Mouse (Mus musculus) lung, embryonic 16.5 days (tissue): ENCODE measurements around the gene Gpc3. TPM values are rescaled to one million over a fixed set of nuclear protein-coding genes. Genes with fewer than 3 reads are reported as not detected.

Experiments used
- ATAC-seq: fragments of 200-750 bp; cut with Nextera tagmentation; 2 replicates; pipeline ENCODE4 v1.8.0; 2017; ENCODE audit warnings: low read depth, mild to moderate bottlenecking, moderate library complexity
- H3K27ac ChIP-seq: fragments of 300-500 bp; sonication (generic); 2 replicates; pipeline ENCODE4 v1.5.1; 2014; ENCODE audit warnings: mild to moderate bottlenecking, control low read depth, low read length
- H3K27me3 ChIP-seq: fragments of 300-500 bp; sonication (generic); 2 replicates; pipeline ENCODE4 v1.6.1; 2014; ENCODE audit warnings: low read depth, low read length, mixed read lengths; ENCODE audit not compliant: control insufficient read depth, insufficient read depth
- H3K36me3 ChIP-seq: fragments of 300-500 bp; sonication (generic); 2 replicates; pipeline ENCODE4 v1.6.1; 2014; ENCODE audit warnings: low read length; ENCODE audit not compliant: control insufficient read depth, insufficient read depth
- H3K4me1 ChIP-seq: fragments of 300-500 bp; sonication (generic); replicated peaks from 2 replicates; pipeline ENCODE4 v1.6.1; 2014; ENCODE audit warnings: low read length, mixed read lengths; ENCODE audit not compliant: control insufficient read depth, insufficient read depth
- H3K4me2 ChIP-seq: fragments of 300-500 bp; sonication (generic); 2 replicates; pipeline ENCODE4 v1.6.1; 2014; ENCODE audit warnings: low read depth, low read length, control low read depth
- H3K4me3 ChIP-seq: fragments of 300-500 bp; sonication (generic); 2 replicates; pipeline ENCODE4 v1.5.1; 2014; ENCODE audit warnings: mild to moderate bottlenecking, low read length, control low read depth
- H3K9ac ChIP-seq: fragments of 300-500 bp; sonication (generic); 2 replicates; pipeline ENCODE4 v1.6.1; 2014; ENCODE audit warnings: low read length, control low read depth
- H3K9me3 ChIP-seq: fragments of 300-500 bp; sonication (generic); 2 replicates; pipeline ENCODE4 v1.6.1; 2016; ENCODE audit warnings: low read length; ENCODE audit not compliant: control insufficient read depth
- WGBS: fragments of 180-500 bp; shearing (Covaris S2); extraction: QIAGEN DNeasy Blood & Tissue Kit; methylation state at CpG from one replicate; pipeline ENCODE4 v1.1.7; 2014; 5-methylcytosine and 5-hydroxymethylcytosine counted together
- polyA plus RNA-seq: library from polyadenylated mRNA; unstranded; fragments of >200 nt; fragmentation: Nextera tagmentation; extraction: Ambion mirVana; gene quantifications from 2 replicates; pipeline ENCODE4 v1.2.1, GENCODE M21; 2015

Gpc3 gene
- polyA plus RNA-seq, 1 experiment from 2014 or later: 477 TPM

DNA sequence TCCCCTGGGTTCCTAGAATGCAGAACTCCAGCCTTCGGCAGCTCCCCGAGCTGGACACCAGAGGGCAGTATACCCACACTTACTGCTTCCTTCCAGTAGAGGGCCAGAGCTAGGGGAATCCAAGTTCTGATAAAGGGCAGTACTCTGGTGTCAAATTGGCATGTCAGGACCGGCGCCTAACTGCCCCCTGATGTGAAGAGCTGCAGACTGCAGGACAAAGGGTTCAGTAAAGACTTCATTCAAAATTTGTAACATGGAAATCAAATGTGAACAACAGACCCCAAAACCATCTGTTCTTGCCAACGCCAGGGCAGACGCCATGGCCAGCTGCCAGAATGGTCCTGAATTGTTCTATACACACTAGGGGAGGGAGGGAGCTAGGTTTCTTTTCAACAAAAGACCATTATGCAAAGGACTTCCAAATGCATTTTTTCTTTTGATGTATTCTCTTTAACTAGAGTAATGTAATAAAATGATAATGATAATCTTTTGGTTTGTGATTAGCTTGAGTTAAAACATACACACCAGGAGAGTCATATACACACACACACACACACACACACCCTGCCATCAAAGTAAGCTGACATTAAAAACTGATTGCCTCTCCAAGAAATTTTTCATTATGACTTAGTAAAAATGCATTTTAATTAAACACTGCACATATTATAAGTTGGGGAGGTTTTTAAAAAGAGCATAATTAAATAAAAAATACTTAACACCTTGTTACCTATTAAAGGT is 160.1 kb downstream of the Gpc3 start:
- ATAC-seq: peak; percentile 62
- H3K9me3 ChIP-seq: no peaks in the 10 kb centered on the region
- H3K27me3 ChIP-seq: no peaks in the 10 kb centered on the region
- H3K4me3 ChIP-seq: no peak overlapping the region; the same call in 1 of the 2 replicates
- peaks cover 7% of the 10 kb centered on the region for H3K4me1 ChIP-seq
- no peak overlapping the region for H3K9ac ChIP-seq
- peak overlapping the region; percentile 44 for H3K4me2 ChIP-seq
- WGBS: 23% methylated on average over 6 of the region's 6 CpGs
- H3K27ac ChIP-seq: no peak overlapping the region
- H3K36me3 ChIP-seq: no peaks in the 10 kb centered on the region

DNA sequence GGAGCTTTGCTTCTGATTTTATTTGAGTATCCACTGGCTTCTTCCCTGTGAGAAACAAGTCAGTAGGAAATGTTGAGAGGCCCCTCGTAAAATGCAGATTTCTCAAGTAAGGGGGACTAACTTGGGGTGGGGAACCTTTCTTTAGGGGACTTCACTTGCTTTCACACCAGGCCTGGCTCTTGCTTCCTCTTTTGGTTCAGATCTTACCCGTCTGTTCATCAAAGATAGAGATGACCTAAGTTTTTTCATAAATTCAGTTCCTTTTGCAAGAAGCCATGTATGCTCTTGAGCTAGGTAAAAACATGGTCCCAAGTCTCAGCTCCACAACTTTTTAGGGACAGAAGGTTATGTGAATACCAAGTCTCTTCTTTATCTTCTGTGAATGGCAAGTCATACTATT is 164.6 kb downstream of the Gpc3 start:
- no peak for ATAC-seq
- WGBS: 52% methylated on average over 2 of the region's 2 CpGs
- no peak overlapping the region for H3K4me2 ChIP-seq

DNA sequence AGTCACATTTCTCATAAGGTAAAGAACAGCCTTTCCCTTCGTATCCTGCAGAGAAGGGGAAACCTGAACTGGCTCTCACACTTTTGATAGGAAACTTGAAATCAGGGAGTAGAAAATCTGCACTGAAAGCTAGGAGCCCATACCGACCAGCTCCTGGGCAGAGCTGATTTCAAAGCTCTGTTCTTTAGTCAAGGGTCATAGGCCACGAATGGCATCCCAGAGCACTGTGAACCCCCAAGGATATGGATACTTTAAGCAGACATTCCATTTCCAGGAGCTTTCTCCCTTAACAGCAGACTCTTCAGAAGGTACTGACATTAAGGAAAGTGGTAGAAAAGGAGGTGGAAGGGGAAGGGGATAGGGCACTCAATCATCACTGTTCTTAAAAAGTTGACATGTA is 165.3 kb downstream of the Gpc3 start:
- H3K4me3 ChIP-seq: no peak overlapping the region
- no peaks in the 10 kb centered on the region for H3K36me3 ChIP-seq
- no peak overlapping the region for H3K9ac ChIP-seq
- 48% methylated on average over 3 of the region's 3 CpGs for WGBS
- no peak for ATAC-seq
- 0 out of 2 replicates have a peak, but pooled peaks cover 2% of the 10 kb centered on the region for H3K4me1 ChIP-seq
- no peak overlapping the region for H3K4me2 ChIP-seq
- H3K27ac ChIP-seq: no peak overlapping the region
- no peaks in the 10 kb centered on the region for H3K9me3 ChIP-seq
- H3K27me3 ChIP-seq: no peaks in the 10 kb centered on the region

More for the DNA sequence above, 164.6 kb downstream of the Gpc3 start:
- Histone ChIP-seq H3K9me3 (no peaks in the 10 kb centered on the region), H3K27ac (no peak overlapping the region), H3K9ac (no peak overlapping the region), H3K27me3 (no peaks in the 10 kb centered on the region), H3K36me3 (no peaks in the 10 kb centered on the region), H3K4me1 (0 out of 2 replicates have a peak, but pooled peaks cover 2% of the 10 kb centered on the region), H3K4me3 (no peak overlapping the region)

DNA sequence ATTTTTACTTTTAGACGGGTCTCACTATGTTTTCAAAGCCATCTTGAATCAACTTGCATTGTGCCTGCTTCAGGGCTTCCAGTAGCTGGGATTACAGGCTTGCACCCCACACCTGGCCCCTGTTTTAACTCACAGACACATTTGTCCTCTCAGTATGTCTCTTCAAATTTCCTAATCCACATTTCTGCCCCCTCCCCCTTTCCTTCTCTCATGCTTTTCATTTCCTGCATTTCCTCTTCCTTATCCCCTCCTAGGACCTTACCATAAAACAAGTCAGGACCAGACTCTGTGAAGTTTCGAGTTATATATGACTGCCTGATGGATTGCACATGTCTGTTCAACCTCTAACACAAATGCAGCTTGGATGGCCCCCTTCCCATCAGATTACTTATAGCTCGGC is 167.2 kb downstream of the Gpc3 start:
- Histone ChIP-seq H3K27me3 (no peaks in the 10 kb centered on the region), H3K27ac (no peak overlapping the region), H3K4me3 (no peak overlapping the region), H3K9ac (no peak overlapping the region), H3K4me1 (0 out of 2 replicates have a peak, but pooled peaks cover 2% of the 10 kb centered on the region), H3K36me3 (no peaks in the 10 kb centered on the region), H3K9me3 (no peaks in the 10 kb centered on the region), H3K4me2 (no peak overlapping the region)
- no peak for ATAC-seq
- WGBS: 23% methylated on average over 3 of the region's 3 CpGs

DNA sequence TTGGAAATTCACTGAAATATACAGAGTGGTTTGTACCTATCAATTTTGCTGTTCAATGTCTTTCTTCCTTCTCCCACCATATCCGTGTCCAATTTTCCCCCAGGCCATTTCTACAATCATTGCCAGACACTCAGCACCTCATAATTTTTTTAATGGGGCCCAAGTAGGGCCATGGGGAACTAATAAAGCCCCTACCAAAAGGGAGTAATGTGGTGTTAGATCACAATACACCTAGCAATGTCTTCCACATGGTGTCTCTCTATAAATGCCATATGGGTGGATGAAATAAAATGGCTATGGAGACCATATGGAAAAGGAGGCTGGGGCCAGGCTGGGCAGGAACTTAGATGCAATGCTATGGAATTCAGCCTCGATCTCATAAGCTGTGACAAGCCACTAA is 168.8 kb downstream of the Gpc3 start:
- no peak for ATAC-seq
- no peaks in the 10 kb centered on the region for H3K27me3 ChIP-seq
- no peak overlapping the region for H3K4me3 ChIP-seq
- no peaks in the 10 kb centered on the region for H3K9me3 ChIP-seq
- H3K4me1 ChIP-seq: 0 out of 2 replicates have a peak, but pooled peaks cover 2% of the 10 kb centered on the region
- no peak overlapping the region for H3K4me2 ChIP-seq
- H3K9ac ChIP-seq: no peak overlapping the region
- H3K27ac ChIP-seq: no peak overlapping the region
- no peaks in the 10 kb centered on the region for H3K36me3 ChIP-seq
- 49% methylated on average over 2 of the region's 2 CpGs for WGBS

DNA sequence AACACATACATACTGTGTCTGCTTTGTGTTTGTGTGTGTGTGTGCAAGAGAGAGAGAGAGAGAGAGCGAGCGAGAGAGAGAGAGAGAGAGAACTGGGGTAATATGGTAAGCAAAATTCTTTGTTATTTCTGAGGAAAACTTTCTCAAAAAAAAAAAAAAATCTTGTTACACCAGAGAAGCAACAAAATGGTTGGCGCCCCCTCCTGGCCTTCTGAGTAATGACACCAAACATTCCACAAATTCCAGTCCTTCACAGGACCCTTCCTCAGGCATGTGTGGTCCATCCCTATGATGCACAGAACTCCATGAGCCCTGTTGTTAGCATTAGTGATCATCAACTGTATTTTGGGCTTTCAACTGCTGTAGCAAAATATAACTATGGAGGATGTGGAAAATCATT is 172.0 kb downstream of the Gpc3 start:
- ATAC-seq: no peak
- H3K36me3 ChIP-seq: no peaks in the 10 kb centered on the region
- WGBS: 67% methylated on average over 3 of the region's 3 CpGs
- H3K9ac ChIP-seq: no peak overlapping the region
- H3K9me3 ChIP-seq: no peaks in the 10 kb centered on the region
- peaks cover 2% of the 10 kb centered on the region; the same call in 1 of the 2 replicates for H3K4me1 ChIP-seq
- no peak overlapping the region for H3K27ac ChIP-seq
- no peak overlapping the region for H3K4me3 ChIP-seq
- no peak overlapping the region for H3K4me2 ChIP-seq
- no peaks in the 10 kb centered on the region for H3K27me3 ChIP-seq

DNA sequence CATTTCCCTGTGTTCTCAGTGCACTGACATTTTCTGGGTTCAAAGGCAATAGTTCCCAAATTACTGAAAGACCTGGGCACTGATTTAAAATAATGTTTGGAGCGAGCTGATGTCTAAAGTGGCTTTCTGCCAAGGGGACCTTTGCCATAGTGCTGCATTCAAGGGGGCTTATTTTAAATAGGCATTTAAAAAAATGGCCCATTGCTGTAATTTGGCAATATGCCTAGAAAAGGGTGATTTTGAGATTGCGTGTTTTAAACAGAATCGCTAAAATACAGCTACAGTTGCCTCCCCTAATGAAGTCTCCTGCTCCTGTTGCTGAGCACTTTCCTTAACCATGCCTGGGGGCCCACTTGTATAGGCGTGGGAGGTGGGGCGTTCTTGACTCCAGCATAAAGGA is 174.3 kb downstream of the Gpc3 start:
- no peaks in the 10 kb centered on the region for H3K36me3 ChIP-seq
- H3K9me3 ChIP-seq: no peaks in the 10 kb centered on the region
- H3K4me2 ChIP-seq: no peak overlapping the region
- no peak overlapping the region for H3K4me3 ChIP-seq
- ATAC-seq: no peak
- WGBS: 35% methylated on average over 5 of the region's 5 CpGs
- no peak overlapping the region for H3K27ac ChIP-seq
- H3K9ac ChIP-seq: no peak overlapping the region
- H3K27me3 ChIP-seq: no peaks in the 10 kb centered on the region
- H3K4me1 ChIP-seq: peaks cover 2% of the 10 kb centered on the region; the same call in 1 of the 2 replicates

DNA sequence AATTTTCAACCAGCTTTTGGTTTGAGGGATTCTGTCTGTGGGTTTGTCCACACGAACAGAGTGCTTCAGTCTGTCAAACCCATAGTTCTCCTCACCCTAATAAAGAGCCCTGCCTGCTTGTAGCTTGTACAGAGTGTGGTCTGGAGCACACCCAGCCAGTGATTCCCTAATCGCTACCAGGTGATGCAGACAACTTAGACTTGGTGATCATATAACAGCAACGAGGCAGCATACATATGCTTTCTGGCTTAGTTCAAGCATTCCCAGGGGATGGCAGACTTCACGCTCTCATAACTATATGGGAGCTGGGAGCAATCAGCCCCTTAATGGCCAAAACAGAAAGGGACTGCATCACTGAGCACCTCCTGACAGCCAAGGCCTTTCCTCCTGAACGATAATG is 188.1 kb downstream of the Gpc3 start:
- WGBS: 80% methylated on average over 5 of the region's 5 CpGs
- no peak overlapping the region for H3K4me2 ChIP-seq
- no peaks in the 10 kb centered on the region; the same call in 1 of the 2 replicates for H3K36me3 ChIP-seq
- ATAC-seq: no peak
- H3K9ac ChIP-seq: no peak overlapping the region
- H3K9me3 ChIP-seq: no peaks in the 10 kb centered on the region
- H3K4me3 ChIP-seq: no peak overlapping the region
- H3K27ac ChIP-seq: no peak overlapping the region
- H3K4me1 ChIP-seq: no peaks in the 10 kb centered on the region
- no peaks in the 10 kb centered on the region for H3K27me3 ChIP-seq

DNA sequence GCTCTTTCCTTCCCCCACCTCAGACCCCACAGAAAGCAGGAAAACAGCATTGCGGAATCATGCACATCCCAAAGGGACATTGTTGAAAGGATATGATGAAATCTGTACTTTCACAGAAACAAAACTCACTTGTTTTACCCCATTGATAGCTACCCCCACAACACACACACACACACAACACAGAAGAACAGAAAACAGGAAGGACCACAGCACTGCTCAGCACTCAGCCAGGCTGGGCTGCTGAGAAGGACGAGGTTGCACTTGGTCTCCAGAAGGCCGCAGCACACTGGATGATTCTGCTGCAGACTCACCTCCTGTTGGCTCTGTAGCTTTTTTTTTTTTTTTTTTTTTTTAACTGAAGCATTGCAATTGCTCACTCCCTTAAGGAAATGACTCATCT is 193.9 kb downstream of the Gpc3 start:
- no peak overlapping the region for H3K4me2 ChIP-seq
- no peaks in the 10 kb centered on the region for H3K4me1 ChIP-seq
- H3K9me3 ChIP-seq: no peaks in the 10 kb centered on the region
- 66% methylated on average over 3 of the region's 3 CpGs for WGBS
- H3K9ac ChIP-seq: no peak overlapping the region
- H3K4me3 ChIP-seq: no peak overlapping the region
- no peaks in the 10 kb centered on the region for H3K27me3 ChIP-seq
- H3K27ac ChIP-seq: no peak overlapping the region
- ATAC-seq: no peak
- H3K36me3 ChIP-seq: no peaks in the 10 kb centered on the region
